Mouse (Mus musculus): ENCODE results near the gene Rbck1.

- TF ChIP-seq CTCF (IDR thresholded peaks at IDR 0.05; ENCODE audit: low read depth) (0 out of 2 replicates have a peak, but pooled peaks have one; percentile 22), EP300 (IDR thresholded peaks at IDR 0.05; ENCODE audit: low read depth) (no peak)
Measured at GRCm38 (mm10) chr2:152330858-152331423, 1.5 kb downstream of the Rbck1 start.
